Mouse (Mus musculus): ENCODE data around the gene Strn3. TPM values are rescaled to one million over a fixed set of nuclear protein-coding genes. Genes with fewer than 3 reads are reported as not detected.
A peak's percentile ranks its signal among the peaks of the same experiment; 100 is the strongest.
"Not testable (repeated sequence)": the region's sequence is repeated elsewhere in the genome, so short reads cannot be mapped to it uniquely, and the experiment has no call there.

Gene Strn3
- total and polyA plus RNA-seq, 2 experiments from 2014 or later, result 28.3 to 57.0 TPM

GRCm38 (mm10) chr12:51701723-51702122, 10.0 kb upstream of the Strn3 start:
- H3K9me3 ChIP-seq (ENCODE audit: low read length), result no peaks in the 10 kb centered on the region
- ATAC-seq (ENCODE audit: low FRiP score) (no peak), DNase-seq (ENCODE audit: low spot score) (no peak)
- no peak overlapping the region for H3K4me2 ChIP-seq (ENCODE audit: low read depth, low read length, poor library complexity, severe bottlenecking)
- no peak overlapping the region for H3K9ac ChIP-seq (replicated peaks; ENCODE audit: low read length, poor library complexity, severe bottlenecking)
- no peak overlapping the region for H3K27ac ChIP-seq (ENCODE audit: low read depth, low read length)
- H3K4me3 ChIP-seq (ENCODE audit: low read depth, low read length), result no peak overlapping the region
- no peaks in the 10 kb centered on the region for H3K36me3 ChIP-seq (ENCODE audit: insufficient read depth, low read length)
- no peaks in the 10 kb centered on the region for H3K4me1 ChIP-seq (ENCODE audit: insufficient read depth, low read length)
- peak; percentile 21; the same call in 1 of the 2 replicates for TF ChIP-seq CTCF (IDR thresholded peaks at IDR 0.05)
- no peaks in the 10 kb centered on the region for H3K27me3 ChIP-seq (ENCODE audit: insufficient read depth, low read length)

DNA sequence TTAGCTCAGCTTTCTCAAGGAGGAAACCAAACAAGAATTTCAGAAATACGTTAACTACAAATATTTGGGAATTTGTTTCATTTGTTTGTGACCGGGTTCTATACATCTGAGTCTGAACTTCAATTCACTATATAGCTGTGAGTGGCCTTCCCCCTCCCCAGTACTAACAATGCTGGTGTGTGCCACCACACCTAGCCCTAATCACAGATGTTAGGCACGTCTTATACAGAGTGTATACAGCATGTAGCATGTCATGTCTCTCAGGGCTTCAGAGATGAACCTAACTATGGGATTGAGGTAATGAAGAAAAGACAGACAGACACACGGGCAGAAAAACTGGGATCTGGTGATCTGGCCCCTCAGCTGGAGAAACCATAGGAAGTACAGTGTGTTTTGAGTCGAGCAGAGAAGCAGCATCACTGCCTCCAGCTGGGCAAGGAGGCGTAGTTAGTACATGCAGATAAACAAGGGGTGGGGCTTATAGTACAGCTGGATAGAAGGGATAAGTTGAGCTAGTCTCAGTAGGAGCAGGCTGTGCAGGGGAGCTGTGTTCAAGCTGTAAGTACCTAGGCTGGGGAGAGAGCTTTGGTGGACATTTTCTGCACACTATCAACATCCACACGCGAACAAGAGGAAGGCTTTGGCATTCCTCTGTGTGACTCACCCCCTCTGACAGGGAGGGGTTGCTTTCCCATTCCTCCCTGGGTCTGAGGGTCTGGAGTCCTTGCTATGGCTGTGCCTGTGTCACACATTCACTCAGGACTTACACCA, 8.1 kb upstream of the Strn3 start:
- Histone ChIP-seq H3K4me2 (ENCODE audit: low read depth, low read length, poor library complexity, severe bottlenecking) (no peak overlapping the region), H3K27ac (ENCODE audit: low read depth, low read length) (no peak overlapping the region), H3K9me3 (ENCODE audit: low read length) (no peaks in the 10 kb centered on the region), H3K9ac (replicated peaks; ENCODE audit: low read length, poor library complexity, severe bottlenecking) (no peak overlapping the region), H3K4me3 (ENCODE audit: low read depth, low read length) (no peak overlapping the region), H3K36me3 (ENCODE audit: insufficient read depth, low read length) (no peaks in the 10 kb centered on the region), H3K27me3 (ENCODE audit: insufficient read depth, low read length) (no peaks in the 10 kb centered on the region), H3K4me1 (ENCODE audit: insufficient read depth, low read length) (no peaks in the 10 kb centered on the region)
- TF ChIP-seq CTCF (IDR thresholded peaks at IDR 0.05), result no peak
- 59% methylated on average over 8 of the region's 8 CpGs for WGBS
- ATAC-seq (ENCODE audit: low FRiP score) (peak; percentile 39; the same call in 1 of the 2 replicates), DNase-seq (ENCODE audit: low spot score) (no peak)

DNA sequence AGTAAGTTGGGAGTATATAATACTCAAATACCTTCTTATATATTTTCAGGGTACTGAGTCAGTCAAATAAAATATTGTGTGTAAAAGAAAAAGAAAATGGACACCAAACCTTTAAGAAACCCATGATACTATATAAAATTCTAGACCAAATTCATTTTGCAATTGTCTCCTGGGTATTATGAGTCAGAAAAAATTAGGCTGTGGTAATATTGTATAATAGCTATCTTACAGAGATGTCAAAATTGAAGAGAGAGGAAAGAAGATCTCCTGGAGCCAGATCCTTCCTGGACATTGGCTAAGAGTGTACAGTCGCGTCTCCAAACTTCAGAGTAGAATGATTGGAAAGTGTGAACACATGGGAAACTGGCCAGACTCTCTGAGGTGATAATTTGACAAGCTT, 4.5 kb upstream of the Strn3 start:
- no peaks in the 10 kb centered on the region for H3K4me1 ChIP-seq (ENCODE audit: insufficient read depth, low read length)
- no peak for DNase-seq (ENCODE audit: low spot score)
- H3K4me2 ChIP-seq (ENCODE audit: low read depth, low read length, poor library complexity, severe bottlenecking), result no peak overlapping the region
- no peaks in the 10 kb centered on the region for H3K36me3 ChIP-seq (ENCODE audit: insufficient read depth, low read length)
- TF ChIP-seq CTCF (IDR thresholded peaks at IDR 0.05), result no peak
- ATAC-seq (ENCODE audit: low FRiP score), result no peak
- 97% methylated on average over 2 of the region's 2 CpGs for WGBS
- no peak overlapping the region for H3K4me3 ChIP-seq (ENCODE audit: low read depth, low read length)
- no peaks in the 10 kb centered on the region for H3K9me3 ChIP-seq (ENCODE audit: low read length)
- no peak overlapping the region for H3K9ac ChIP-seq (replicated peaks; ENCODE audit: low read length, poor library complexity, severe bottlenecking)
- H3K27me3 ChIP-seq (ENCODE audit: insufficient read depth, low read length), result no peaks in the 10 kb centered on the region
- H3K27ac ChIP-seq (ENCODE audit: low read depth, low read length), result no peak overlapping the region

DNA sequence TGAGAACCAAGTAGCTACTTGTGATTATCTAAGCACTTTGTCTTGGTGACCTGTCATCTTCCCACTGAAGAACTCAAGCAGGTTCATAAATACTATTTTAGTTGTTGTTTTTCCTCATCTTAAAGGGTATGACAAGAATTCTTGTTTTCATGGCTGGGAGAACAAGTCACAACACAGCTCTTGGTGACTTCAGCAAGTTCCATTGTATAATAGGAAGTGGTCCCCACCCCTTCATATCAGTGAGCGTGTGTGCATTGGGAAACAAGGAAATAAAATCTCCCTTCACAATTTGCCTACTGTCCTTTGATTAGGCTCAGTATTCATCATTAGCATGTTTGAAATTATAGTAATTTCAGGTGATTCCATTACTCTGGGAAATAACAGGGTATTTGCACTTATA, 3.3 kb upstream of the Strn3 start:
- Histone ChIP-seq H3K27me3 (ENCODE audit: insufficient read depth, low read length) (no peaks in the 10 kb centered on the region), H3K36me3 (ENCODE audit: insufficient read depth, low read length) (no peaks in the 10 kb centered on the region), H3K4me3 (ENCODE audit: low read depth, low read length) (no peak overlapping the region), H3K9ac (replicated peaks; ENCODE audit: low read length, poor library complexity, severe bottlenecking) (no peak overlapping the region), H3K4me2 (ENCODE audit: low read depth, low read length, poor library complexity, severe bottlenecking) (no peak overlapping the region), H3K27ac (ENCODE audit: low read depth, low read length) (no peak overlapping the region), H3K4me1 (ENCODE audit: insufficient read depth, low read length) (no peaks in the 10 kb centered on the region), H3K9me3 (ENCODE audit: low read length) (no peaks in the 10 kb centered on the region)
- no peak for ATAC-seq (ENCODE audit: low FRiP score)
- no peak for TF ChIP-seq CTCF (IDR thresholded peaks at IDR 0.05)
- no peak for DNase-seq (ENCODE audit: low spot score)
- WGBS, result 89% methylated on average over 1 of the region's 1 CpGs

- no peaks in the 10 kb centered on the region for H3K27me3 ChIP-seq (ENCODE audit: insufficient read depth, low read length)
- no peak overlapping the region for H3K4me3 ChIP-seq (ENCODE audit: low read depth, low read length)
- H3K9me3 ChIP-seq (ENCODE audit: low read length), result no peaks in the 10 kb centered on the region
- DNase-seq (ENCODE audit: low spot score) (no peak), ATAC-seq (ENCODE audit: low FRiP score) (no peak)
- 0 out of 2 replicates have a peak, but pooled peaks cover 3% of the 10 kb centered on the region for H3K4me1 ChIP-seq (ENCODE audit: insufficient read depth, low read length)
- H3K4me2 ChIP-seq (ENCODE audit: low read depth, low read length, poor library complexity, severe bottlenecking), result no peak overlapping the region
- no peaks in the 10 kb centered on the region for H3K36me3 ChIP-seq (ENCODE audit: insufficient read depth, low read length)
- TF ChIP-seq CTCF (IDR thresholded peaks at IDR 0.05), result no peak
- no peak overlapping the region for H3K27ac ChIP-seq (ENCODE audit: low read depth, low read length)
- no peak overlapping the region for H3K9ac ChIP-seq (replicated peaks; ENCODE audit: low read length, poor library complexity, severe bottlenecking)
These were observed 2.4 kb upstream of the Strn3 start for GRCm38 (mm10) chr12:51694096-51694495.

GRCm38 (mm10) chr12:51693419-51693818, 1.7 kb upstream of the Strn3 start:
- ATAC-seq (ENCODE audit: low FRiP score), result no peak
- H3K36me3 ChIP-seq (ENCODE audit: insufficient read depth, low read length), result no peaks in the 10 kb centered on the region

GRCm38 (mm10) chr12:51692870-51693269, 1.2 kb upstream of the Strn3 start:
- not testable (repeated sequence) for H3K27ac ChIP-seq (ENCODE audit: low read depth, low read length); H3K4me3 ChIP-seq (ENCODE audit: low read depth, low read length); H3K9ac ChIP-seq (replicated peaks; ENCODE audit: low read length, poor library complexity, severe bottlenecking); H3K27me3 ChIP-seq (ENCODE audit: insufficient read depth, low read length); H3K4me2 ChIP-seq (ENCODE audit: low read depth, low read length, poor library complexity, severe bottlenecking); DNase-seq (ENCODE audit: low spot score); H3K4me1 ChIP-seq (ENCODE audit: insufficient read depth, low read length); H3K9me3 ChIP-seq (ENCODE audit: low read length); ATAC-seq (ENCODE audit: low FRiP score); H3K36me3 ChIP-seq (ENCODE audit: insufficient read depth, low read length)
- WGBS, result 79% methylated on average over 10 of the region's 10 CpGs

More at GRCm38 (mm10) chr12:51693419-51693818, 1.7 kb upstream of the Strn3 start:
- Histone ChIP-seq H3K27me3 (ENCODE audit: insufficient read depth, low read length) (no peaks in the 10 kb centered on the region), H3K4me1 (ENCODE audit: insufficient read depth, low read length) (0 out of 2 replicates have a peak, but pooled peaks cover 3% of the 10 kb centered on the region), H3K27ac (ENCODE audit: low read depth, low read length) (no peak overlapping the region), H3K9ac (replicated peaks; ENCODE audit: low read length, poor library complexity, severe bottlenecking) (no peak overlapping the region), H3K4me3 (ENCODE audit: low read depth, low read length) (no peak overlapping the region), H3K4me2 (ENCODE audit: low read depth, low read length, poor library complexity, severe bottlenecking) (no peak overlapping the region), H3K9me3 (ENCODE audit: low read length) (no peaks in the 10 kb centered on the region)
- WGBS, result 82% methylated on average over 3 of the region's 3 CpGs
- TF ChIP-seq CTCF (IDR thresholded peaks at IDR 0.05), result no peak
- DNase-seq (ENCODE audit: low spot score), result no peak
